Mouse (Mus musculus) olfactory bulb, adult 2 months (tissue): Measurements from ENCODE around the gene Commd4.

Experiments used
- CTCF ChIP-seq: fragments of 200-500 bp; IDR thresholded peaks from 2 replicates; pipeline ENCODE4 v1.5.1; 2012; ENCODE audit warnings: low read depth, mild to moderate bottlenecking, low read length, moderate library complexity; ENCODE audit not compliant: insufficient read depth
- POLR2A ChIP-seq: fragments of 200-500 bp; IDR thresholded peaks from 2 replicates; pipeline ENCODE4 v1.6.1; 2012; ENCODE audit warnings: mild to moderate bottlenecking, low read depth, low read length, moderate library complexity; ENCODE audit not compliant: insufficient read depth

GRCm38 (mm10) chr9:57158013-57158470 is at the start of gene Commd4:
- TF ChIP-seq POLR2A, result peak; percentile 52
- no peak for TF ChIP-seq CTCF
